Mouse (Mus musculus) frontal cortex, adult 2 months (tissue): ENCODE measurements at regions not wholly inside any gene's neighbourhood (a gene's known extent, or its start where the extent isn't known, plus 50 kb on each side); places are given as distances from the start of the nearest gene placed in this dataset.
"Not testable (repeated sequence)": the region's sequence is repeated elsewhere in the genome, so short reads cannot be mapped to it uniquely, and the experiment has no call there.

Experiments used
- DNase-seq, 2 experiments: peaks; one replicate each; pipeline ENCODE4 v3.0.0; 2022; ENCODE audit warnings: low spot score in 1 of 2; ENCODE audit errors: extremely low spot score in 1 of 2

GRCm38 (mm10) chr13:99743952-99744789 is 156.7 kb downstream of the Cartpt start:
- DNase-seq, result no peak

GRCm38 (mm10) chr13:99742507-99742906 is 158.4 kb downstream of the Cartpt start:
- no peak for DNase-seq

- DNase-seq, result no peak
Measured at GRCm38 (mm10) chr13:99741981-99742380, 158.9 kb downstream of the Cartpt start.

- peak; percentile 54 to 74 for DNase-seq
Measured at GRCm38 (mm10) chr13:99739420-99739819, 161.5 kb downstream of the Cartpt start.

- DNase-seq, result no peak
Measured at GRCm38 (mm10) chr13:99737271-99737670, 163.6 kb downstream of the Cartpt start.

- DNase-seq, result no peak
Measured at GRCm38 (mm10) chr13:99729145-99729544, 171.7 kb downstream of the Cartpt start.

- peak in 1 of 2 experiments; percentile 16 for DNase-seq
Measured at GRCm38 (mm10) chr13:99724245-99724644, 176.6 kb downstream of the Cartpt start.

- no peak for DNase-seq
Measured at GRCm38 (mm10) chr13:99723237-99723981, 177.5 kb downstream of the Cartpt start.

- DNase-seq, result no peak
Measured at GRCm38 (mm10) chr13:99720566-99720965, 180.3 kb downstream of the Cartpt start.

GRCm38 (mm10) chr13:99696559-99696890 is 180.2 kb upstream of the Map1b start:
- no peak for DNase-seq

GRCm38 (mm10) chr13:99695874-99696558 is 179.7 kb upstream of the Map1b start:
- DNase-seq, result no peak

- DNase-seq, result no peak
Measured at GRCm38 (mm10) chr13:99679934-99680333, 163.6 kb upstream of the Map1b start.

GRCm38 (mm10) chr13:99679430-99679829 is 163.1 kb upstream of the Map1b start:
- peak in 1 of 2 experiments; percentile 22 for DNase-seq

- DNase-seq, result peak in 1 of 2 experiments; percentile 16
Measured at GRCm38 (mm10) chr13:99676393-99676792, 160.1 kb upstream of the Map1b start.

GRCm38 (mm10) chr13:99675951-99676350 is 159.6 kb upstream of the Map1b start:
- peak; percentile 11 to 28 for DNase-seq

- no peak for DNase-seq
Measured at GRCm38 (mm10) chr13:99672714-99673113, 156.4 kb upstream of the Map1b start.

- no peak for DNase-seq
Measured at GRCm38 (mm10) chr13:99671747-99672146, 155.4 kb upstream of the Map1b start.

GRCm38 (mm10) chr13:99669987-99670534 is 153.7 kb upstream of the Map1b start:
- DNase-seq, result no peak

GRCm38 (mm10) chr13:99668613-99669012 is 152.3 kb upstream of the Map1b start:
- DNase-seq, result no peak

- DNase-seq, result no peak
Measured at GRCm38 (mm10) chr13:99666086-99666485, 149.7 kb upstream of the Map1b start.

GRCm38 (mm10) chr13:99663422-99663821 is 147.1 kb upstream of the Map1b start:
- not testable (repeated sequence) for DNase-seq
